Comparison of ENCODE assay signal across 8 mouse cellular contexts in genomic region chr3:101603194-101603593, GRCm38 (mm10). TPM values are rescaled to one million over a fixed set of nuclear protein-coding genes. Genes with fewer than 3 reads are reported as not detected.
DNase-seq lines count a peak whose midpoint lies in the region; ATAC-seq and TF ChIP-seq lines count a peak whose summit lies in the region.

No protein-coding gene starts in this region.

- H3K36me3 ChIP-seq in hindbrain, embryonic 13.5 days, result no peaks in the 10 kb centered on the region
- H3K36me3 ChIP-seq in midbrain, embryonic 13.5 days, result no peaks in the 10 kb centered on the region

- peaks cover 63% of the 10 kb centered on the region for H3K4me1 ChIP-seq in hindbrain, embryonic 13.5 days (replicated peaks)
- peaks cover 63% of the 10 kb centered on the region for H3K4me1 ChIP-seq in midbrain, embryonic 13.5 days (replicated peaks)

- H3K27me3 ChIP-seq in hindbrain, embryonic 13.5 days, result no peaks in the 10 kb centered on the region
- peaks cover 14% of the 10 kb centered on the region; the same call in 1 of the 2 replicates for H3K27me3 ChIP-seq in midbrain, embryonic 13.5 days

- no peak for ATAC-seq in hindbrain, embryonic 13.5 days (ENCODE audit: low FRiP score)
- no peak for ATAC-seq in midbrain, embryonic 13.5 days
- ATAC-seq in megakaryocyte-erythroid progenitor cell, adult 5-6 weeks (replicated peaks; ENCODE audit: low FRiP score, low TSS enrichment, poor library complexity, severe bottlenecking), result no peak

- TF ChIP-seq POLR2A in brain, embryonic 14.5 days (IDR thresholded peaks at IDR 0.05; ENCODE audit: borderline replicate concordance, extremely low read depth, insufficient read depth, insufficient read length, poor library complexity, severe bottlenecking), result no peak

- no peaks in the 10 kb centered on the region for H3K9me3 ChIP-seq in hindbrain, embryonic 13.5 days
- H3K9me3 ChIP-seq in midbrain, embryonic 13.5 days, result no peaks in the 10 kb centered on the region

- no peak for TF ChIP-seq CTCF in brain, embryonic 14.5 days (IDR thresholded peaks at IDR 0.05; ENCODE audit: borderline replicate concordance, extremely low read depth, insufficient read depth, insufficient read length)

- peak overlapping the region; percentile 97 for H3K9ac ChIP-seq in hindbrain, embryonic 13.5 days
- H3K9ac ChIP-seq in midbrain, embryonic 13.5 days (replicated peaks), result peak overlapping the region; percentile 90

- H3K4me3 ChIP-seq in hindbrain, embryonic 13.5 days, result peak overlapping the region; percentile 88
- H3K4me3 ChIP-seq in midbrain, embryonic 13.5 days (replicated peaks), result peak overlapping the region; percentile 83

- peak overlapping the region; percentile 97; the same call in 1 of the 2 replicates for H3K27ac ChIP-seq in hindbrain, embryonic 13.5 days
- H3K27ac ChIP-seq in midbrain, embryonic 13.5 days, result peak overlapping the region; percentile 98; the same call in 1 of the 2 replicates

- peak; percentile 42 for DNase-seq in kidney, adult 18-20 months
- DNase-seq in kidney, adult 11 months, result no peak
- peak; percentile 34 for DNase-seq in brain, embryonic 14.5 days (ENCODE audit: low read depth)
- no peak for DNase-seq in cerebellum, postnatal 4 days (ENCODE audit: low spot score in 2 of 2)
- DNase-seq in T-cell, adult 2 months (ENCODE audit: low spot score), result no peak

- 31% methylated on average over 7 of the region's 7 CpGs for WGBS in hindbrain, embryonic 13.5 days
- WGBS in midbrain, embryonic 13.5 days, result 25% methylated on average over 7 of the region's 7 CpGs

- peak overlapping the region; percentile 62 for H3K4me2 ChIP-seq in hindbrain, embryonic 13.5 days
- H3K4me2 ChIP-seq in midbrain, embryonic 13.5 days (replicated peaks), result peak overlapping the region; percentile 72

RNA-seq across cellular contexts. Expression of gene Atp1a1, which starts 1.3 kb away (rescaled TPM):
- polyA plus RNA-seq in brain, embryonic 14.5 days (2012; rRNA removed), result 118 and 129 TPM in 2 replicates
- polyA plus RNA-seq in hindbrain, embryonic 13.5 days (2015; fragmentation: Nextera tagmentation; extraction: Ambion mirVana), result 44.2 and 50.4 TPM in 2 replicates
- 37.8 and 40.6 TPM in 2 replicates for polyA plus RNA-seq in midbrain, embryonic 13.5 days (2015; fragmentation: Nextera tagmentation; extraction: Ambion mirVana)
- 105 TPM in 2 replicates for total RNA-seq in megakaryocyte-erythroid progenitor cell, adult 5-6 weeks (2014; fragmentation: Nextera tagmentation)
- total RNA-seq in megakaryocyte-erythroid progenitor cell, adult 5-6 weeks (2017), result 120 and 168 TPM in 2 replicates

Comparison
In these comparisons a context has a peak if more than half of its experiments do, and no peak if none do; other contexts are left out.
1. DNase-seq: peak in kidney, adult 18-20 months (single experiment) and brain, embryonic 14.5 days (single experiment); none in kidney, adult 11 months (single experiment), cerebellum, postnatal 4 days (0 of 2) and T-cell, adult 2 months (single experiment).